Mouse (Mus musculus) forebrain, embryonic 12.5 days (tissue): ENCODE measurements around the gene Gm4969. TPM values are rescaled to one million over a fixed set of nuclear protein-coding genes. Genes with fewer than 3 reads are reported as not detected.

Source experiments
- ATAC-seq: fragments of 200-750 bp; cut with Nextera tagmentation; 2 replicates; pipeline ENCODE4 v1.8.0; 2017; ENCODE audit warnings: moderate TSS enrichment; ENCODE audit not compliant: low FRiP score
- H3K27ac ChIP-seq: fragments of 300-500 bp; sonication (generic); 2 replicates; pipeline ENCODE4 v1.5.1; 2016; ENCODE audit warnings: mild to moderate bottlenecking
- H3K27me3 ChIP-seq: fragments of 300-500 bp; sonication (generic); 2 replicates; pipeline ENCODE4 v1.6.1; 2016; ENCODE audit warnings: mild to moderate bottlenecking
- H3K36me3 ChIP-seq: fragments of 300-500 bp; sonication (generic); replicated peaks from 2 replicates; pipeline ENCODE4 v1.6.1; 2016; ENCODE audit warnings: mild to moderate bottlenecking
- H3K4me1 ChIP-seq: fragments of 300-500 bp; sonication (generic); 2 replicates; pipeline ENCODE4 v1.6.1; 2016
- H3K4me2 ChIP-seq: fragments of 300-500 bp; sonication (generic); 2 replicates; pipeline ENCODE4 v1.6.1; 2016; ENCODE audit warnings: mild to moderate bottlenecking, moderate library complexity
- H3K4me3 ChIP-seq: fragments of 300-500 bp; sonication (generic); replicated peaks from 2 replicates; pipeline ENCODE4 v1.5.1; 2016; ENCODE audit warnings: mild to moderate bottlenecking
- H3K9ac ChIP-seq: fragments of 300-500 bp; sonication (generic); 2 replicates; pipeline ENCODE4 v1.6.1; 2016; ENCODE audit warnings: mild to moderate bottlenecking
- H3K9me3 ChIP-seq: fragments of 300-500 bp; sonication (generic); 2 replicates; pipeline ENCODE4 v1.6.1; 2016
- WGBS: fragments of 180-500 bp; shearing (Covaris S2); methylation state at CpG from one replicate; pipeline ENCODE4 v1.1.7; 2016; 5-methylcytosine and 5-hydroxymethylcytosine counted together
- polyA plus RNA-seq: library from polyadenylated mRNA; unstranded; fragments of >200 nt; fragmentation: Nextera tagmentation; extraction: Ambion mirVana; gene quantifications from 2 replicates; pipeline ENCODE4 v1.2.1, GENCODE M21; 2016

Gene Gm4969
- polyA plus RNA-seq, 1 experiment from 2014 or later, result 1.8 TPM

GRCm38 (mm10) chr7:19131324-19131848 lies 13.2 kb upstream of the Gm4969 start:
- under 1% methylated on average over 39 of the region's 39 CpGs for WGBS
- peak overlapping the region; percentile 56 for H3K9ac ChIP-seq
- ATAC-seq, result peak; percentile 99
- peak overlapping the region; percentile 42 for H3K4me3 ChIP-seq
- peaks cover 18% of the 10 kb centered on the region for H3K36me3 ChIP-seq
- no peaks in the 10 kb centered on the region for H3K9me3 ChIP-seq
- peak overlapping the region; percentile 91 for H3K27ac ChIP-seq
- peaks cover 13% of the 10 kb centered on the region for H3K4me1 ChIP-seq
- peak overlapping the region; percentile 64 for H3K4me2 ChIP-seq
- H3K27me3 ChIP-seq, result no peaks in the 10 kb centered on the region

GRCm38 (mm10) chr7:19130657-19131056 lies 12.5 kb upstream of the Gm4969 start:
- H3K9ac ChIP-seq, result peak overlapping the region; percentile 56
- H3K27ac ChIP-seq, result peak overlapping the region; percentile 91
- peaks cover 16% of the 10 kb centered on the region for H3K36me3 ChIP-seq
- 42% methylated on average over 4 of the region's 4 CpGs for WGBS
- ATAC-seq, result no peak
- peaks cover 13% of the 10 kb centered on the region for H3K4me1 ChIP-seq
- H3K4me3 ChIP-seq, result peak overlapping the region; percentile 42; the same call in 1 of the 2 replicates
- peak overlapping the region; percentile 64 for H3K4me2 ChIP-seq
- H3K27me3 ChIP-seq, result no peaks in the 10 kb centered on the region
- H3K9me3 ChIP-seq, result no peaks in the 10 kb centered on the region

- H3K4me2 ChIP-seq, result no peak overlapping the region
Measured at GRCm38 (mm10) chr7:19129396-19129795, 11.2 kb upstream of the Gm4969 start.

GRCm38 (mm10) chr7:19127744-19128143 lies 9.6 kb upstream of the Gm4969 start:
- Histone ChIP-seq H3K27me3 (no peaks in the 10 kb centered on the region), H3K36me3 (0 out of 2 replicates have a peak, but pooled peaks cover 12% of the 10 kb centered on the region), H3K9me3 (no peaks in the 10 kb centered on the region), H3K4me2 (no peak overlapping the region), H3K4me3 (no peak overlapping the region), H3K27ac (no peak overlapping the region), H3K9ac (no peak overlapping the region), H3K4me1 (peaks cover 13% of the 10 kb centered on the region)
- ATAC-seq, result no peak
- WGBS, result 97% methylated on average over 5 of the region's 5 CpGs

More at GRCm38 (mm10) chr7:19129396-19129795, 11.2 kb upstream of the Gm4969 start:
- H3K4me3 ChIP-seq, result no peak overlapping the region
- no peaks in the 10 kb centered on the region for H3K27me3 ChIP-seq
- 95% methylated on average over 5 of the region's 5 CpGs for WGBS
- peaks cover 13% of the 10 kb centered on the region for H3K4me1 ChIP-seq
- H3K36me3 ChIP-seq, result 0 out of 2 replicates have a peak, but pooled peaks cover 12% of the 10 kb centered on the region
- ATAC-seq, result no peak
- H3K9me3 ChIP-seq, result no peaks in the 10 kb centered on the region
- no peak overlapping the region for H3K9ac ChIP-seq
- H3K27ac ChIP-seq, result no peak overlapping the region

- no peak for ATAC-seq
- Histone ChIP-seq H3K4me3 (no peak overlapping the region), H3K36me3 (0 out of 2 replicates have a peak, but pooled peaks cover 12% of the 10 kb centered on the region), H3K4me1 (peaks cover 13% of the 10 kb centered on the region), H3K27me3 (no peaks in the 10 kb centered on the region), H3K9ac (no peak overlapping the region), H3K9me3 (no peaks in the 10 kb centered on the region), H3K27ac (no peak overlapping the region), H3K4me2 (no peak overlapping the region)
- WGBS, result 90% methylated on average over 6 of the region's 6 CpGs
Measured at GRCm38 (mm10) chr7:19124713-19125112, 6.5 kb upstream of the Gm4969 start.

GRCm38 (mm10) chr7:19121686-19122085 lies 3.5 kb upstream of the Gm4969 start:
- Histone ChIP-seq H3K9ac (no peak overlapping the region), H3K9me3 (peaks cover 11% of the 10 kb centered on the region), H3K27ac (no peak overlapping the region), H3K36me3 (0 out of 2 replicates have a peak, but pooled peaks cover 7% of the 10 kb centered on the region), H3K4me3 (no peak overlapping the region), H3K4me1 (peaks cover 20% of the 10 kb centered on the region), H3K27me3 (peaks cover 12% of the 10 kb centered on the region), H3K4me2 (no peak overlapping the region)
- no peak for ATAC-seq
- WGBS, result 95% methylated on average over 4 of the region's 4 CpGs

GRCm38 (mm10) chr7:19119631-19120429 lies 1.7 kb upstream of the Gm4969 start, which contains the start of gene Fbxo46:
Fbxo46 (plus strand) TSS chr7:19119859.
- peak within 1 kb of the TSS; percentile 74 for H3K4me3 ChIP-seq
- H3K4me2 ChIP-seq, result peak within 1 kb of the TSS; percentile 86
- H3K9ac ChIP-seq, result peak within 1 kb of the TSS; percentile 80
- H3K27ac ChIP-seq, result peak within 1 kb of the TSS; percentile 58; the same call in 1 of the 2 replicates
- peak; percentile 95 for ATAC-seq
- WGBS, result 2% methylated on average over 34 of the region's 34 CpGs
- H3K4me1 ChIP-seq, result peaks cover 20% of the 10 kb centered on the region
- H3K36me3 ChIP-seq, result no peaks in the 10 kb centered on the region
- peaks cover 11% of the 10 kb centered on the region for H3K9me3 ChIP-seq
- H3K27me3 ChIP-seq, result peaks cover 12% of the 10 kb centered on the region

GRCm38 (mm10) chr7:19119083-19119482 lies 915 bp upstream of the Gm4969 start:
- no peaks in the 10 kb centered on the region for H3K36me3 ChIP-seq
- H3K27ac ChIP-seq, result no peak overlapping the region
- 92% methylated on average over 8 of the region's 8 CpGs for WGBS
- H3K27me3 ChIP-seq, result peaks cover 12% of the 10 kb centered on the region
- 0 out of 2 replicates have a peak overlapping the region, but pooled peaks have one; percentile 74 for H3K4me3 ChIP-seq
- H3K4me2 ChIP-seq, result no peak overlapping the region
- peaks cover 20% of the 10 kb centered on the region for H3K4me1 ChIP-seq
- peak; percentile 28; the same call in 1 of the 2 replicates for ATAC-seq
- no peak overlapping the region for H3K9ac ChIP-seq
- peaks cover 11% of the 10 kb centered on the region for H3K9me3 ChIP-seq

- Histone ChIP-seq H3K36me3 (no peaks in the 10 kb centered on the region), H3K9ac (no peak overlapping the region), H3K4me3 (no peak overlapping the region), H3K4me2 (no peak overlapping the region), H3K9me3 (no peaks in the 10 kb centered on the region), H3K27me3 (peaks cover 2% of the 10 kb centered on the region; the same call in 1 of the 2 replicates), H3K27ac (no peak overlapping the region), H3K4me1 (no peaks in the 10 kb centered on the region)
- no peak for ATAC-seq
- 86% methylated on average over 1 of the region's 1 CpGs for WGBS
Measured at GRCm38 (mm10) chr7:19109565-19109964, 8.6 kb downstream of the Gm4969 start.

- H3K4me1 ChIP-seq, result no peaks in the 10 kb centered on the region
- H3K27me3 ChIP-seq, result peaks cover 2% of the 10 kb centered on the region; the same call in 1 of the 2 replicates
- H3K9ac ChIP-seq, result no peak overlapping the region
- no peak for ATAC-seq
- WGBS, result 62% methylated on average over 3 of the region's 3 CpGs
- no peak overlapping the region for H3K4me3 ChIP-seq
- H3K4me2 ChIP-seq, result no peak overlapping the region
- H3K36me3 ChIP-seq, result no peaks in the 10 kb centered on the region
- H3K27ac ChIP-seq, result no peak overlapping the region
- H3K9me3 ChIP-seq, result no peaks in the 10 kb centered on the region
Measured at GRCm38 (mm10) chr7:19107436-19107835, 10.7 kb downstream of the Gm4969 start.

- no peaks in the 10 kb centered on the region for H3K27me3 ChIP-seq
- no peak overlapping the region for H3K4me2 ChIP-seq
- no peak for ATAC-seq
- no peaks in the 10 kb centered on the region for H3K9me3 ChIP-seq
- no peaks in the 10 kb centered on the region for H3K36me3 ChIP-seq
- no peaks in the 10 kb centered on the region for H3K4me1 ChIP-seq
- 76% methylated on average over 2 of the region's 2 CpGs for WGBS
- no peak overlapping the region for H3K4me3 ChIP-seq
- H3K9ac ChIP-seq, result no peak overlapping the region
- no peak overlapping the region for H3K27ac ChIP-seq
Measured at GRCm38 (mm10) chr7:19104486-19104885, 13.7 kb downstream of the Gm4969 start.

- ATAC-seq, result no peak
- no peak overlapping the region for H3K9ac ChIP-seq
- no peak overlapping the region for H3K4me2 ChIP-seq
- no peaks in the 10 kb centered on the region for H3K9me3 ChIP-seq
- no peaks in the 10 kb centered on the region for H3K27me3 ChIP-seq
- no peak overlapping the region for H3K27ac ChIP-seq
- H3K36me3 ChIP-seq, result no peaks in the 10 kb centered on the region
- H3K4me3 ChIP-seq, result no peak overlapping the region
- no peaks in the 10 kb centered on the region for H3K4me1 ChIP-seq
Measured at GRCm38 (mm10) chr7:19103741-19104140, 14.4 kb downstream of the Gm4969 start.
